ENCODE assay signal across 11 mouse cellular contexts in genomic region chr12:70544850-70545510, GRCm38 (mm10).
A peak's percentile ranks its signal among the peaks of the same experiment; 100 is the strongest.
DNase-seq lines count a peak whose midpoint lies in the region; ATAC-seq and TF ChIP-seq lines count a peak whose summit lies in the region.
"Had no signal": no experiment of that assay in that cellular context is flagged by ENCODE, and none has a peak within 500 bp of the region (broad histone marks: within the 10 kb centered on the region; RNA-seq: fewer than 3 reads in every experiment).

No protein-coding gene starts in this region.

- no peaks in the 10 kb centered on the region for H3K27me3 ChIP-seq in embryonic facial prominence, embryonic 14.5 days (replicated peaks; ENCODE audit: control insufficient read depth, insufficient read depth, low read length)
- no peaks in the 10 kb centered on the region for H3K27me3 ChIP-seq in kidney, adult 2 months (replicated peaks; ENCODE audit: control insufficient read depth, insufficient read depth, low read length)
- H3K27me3 ChIP-seq in intestine, embryonic 16.5 days (replicated peaks; ENCODE audit: control insufficient read depth, insufficient read depth, low read length), result no peaks in the 10 kb centered on the region

- H3K27ac ChIP-seq in embryonic facial prominence, embryonic 14.5 days (replicated peaks; ENCODE audit: low read depth, low read length), result peak overlapping the region; percentile 76
- no peak overlapping the region for H3K27ac ChIP-seq in kidney, adult 2 months (ENCODE audit: insufficient read depth, low read depth, low read length)
- no peak overlapping the region for H3K27ac ChIP-seq in intestine, embryonic 16.5 days (ENCODE audit: low read length)
- H3K27ac ChIP-seq: forebrain, embryonic 10.5 days had no signal

- no peak overlapping the region for H3K9ac ChIP-seq in embryonic facial prominence, embryonic 14.5 days (ENCODE audit: low read depth, low read length)
- H3K9ac ChIP-seq in intestine, embryonic 16.5 days (ENCODE audit: low read depth, low read length), result no peak overlapping the region

- peak; percentile 48 for DNase-seq in ovary, postnatal 36 days (ENCODE audit: low spot score)
- no peak for DNase-seq in ovary, postnatal 10 days (ENCODE audit: low spot score)
- peak; percentile 89 for DNase-seq in embryonic facial prominence, embryonic 14.5 days (ENCODE audit: low spot score)
- DNase-seq in left cerebral cortex, postnatal 14 days (ENCODE audit: low spot score in 2 of 2), result peak; percentile 27 to 52
- DNase-seq in telencephalon, adult 2 months (ENCODE audit: low read depth, low spot score), result peak; percentile 64
- DNase-seq in kidney, adult 2 months, result no peak
- no peak for DNase-seq in liver
- DNase-seq: kidney, postnatal 14 days; thymus, postnatal 36 days had no signal

- peak; percentile 78 for ATAC-seq in embryonic facial prominence, embryonic 14.5 days (ENCODE audit: low read depth)
- no peak for ATAC-seq in intestine, embryonic 16.5 days

- 41% methylated on average over 7 of the region's 7 CpGs for WGBS in embryonic facial prominence, embryonic 14.5 days
- WGBS in kidney, adult 2 months, result 64% methylated on average over 7 of the region's 7 CpGs
- WGBS in intestine, embryonic 16.5 days, result 52% methylated on average over 7 of the region's 7 CpGs

- no peak for TF ChIP-seq CTCF in kidney, adult 2 months (conservative IDR thresholded peaks at IDR 0.05; ENCODE audit: insufficient read depth, insufficient read length, low read depth, low read length)

- H3K36me3 ChIP-seq in embryonic facial prominence, embryonic 14.5 days (ENCODE audit: control insufficient read depth, insufficient read depth, low read length), result no peaks in the 10 kb centered on the region
- no peaks in the 10 kb centered on the region for H3K36me3 ChIP-seq in kidney, adult 2 months (ENCODE audit: control insufficient read depth, insufficient read depth, low read length)
- no peaks in the 10 kb centered on the region for H3K36me3 ChIP-seq in intestine, embryonic 16.5 days (ENCODE audit: control insufficient read depth, insufficient read depth, low read length)
- H3K36me3 ChIP-seq: forebrain, embryonic 10.5 days had no signal

- peaks cover 24% of the 10 kb centered on the region for H3K4me1 ChIP-seq in embryonic facial prominence, embryonic 14.5 days (ENCODE audit: control insufficient read depth, insufficient read depth, low read length)
- no peaks in the 10 kb centered on the region for H3K4me1 ChIP-seq in kidney, adult 2 months (ENCODE audit: control insufficient read depth, insufficient read depth, low read length)
- H3K4me1 ChIP-seq in intestine, embryonic 16.5 days (ENCODE audit: control insufficient read depth, insufficient read depth, low read length), result no peaks in the 10 kb centered on the region; the same call in 1 of the 2 replicates

- H3K9me3 ChIP-seq in embryonic facial prominence, embryonic 14.5 days (ENCODE audit: control insufficient read depth, low read length), result no peaks in the 10 kb centered on the region
- no peaks in the 10 kb centered on the region for H3K9me3 ChIP-seq in intestine, embryonic 16.5 days (ENCODE audit: control insufficient read depth, low read length)
- H3K9me3 ChIP-seq: forebrain, embryonic 10.5 days had no signal

- intact Hi-C loops in left cerebral cortex, postnatal 14 days (cut with DNase I), result no loop called here

- TF ChIP-seq POLR2A in kidney, adult 2 months (IDR thresholded peaks at IDR 0.05; ENCODE audit: low read depth, low read length), result no peak

- no peak overlapping the region for H3K4me2 ChIP-seq in embryonic facial prominence, embryonic 14.5 days (ENCODE audit: low read depth, low read length)
- H3K4me2 ChIP-seq in intestine, embryonic 16.5 days (ENCODE audit: low read depth, low read length), result no peak overlapping the region

- no peak overlapping the region for H3K4me3 ChIP-seq in embryonic facial prominence, embryonic 14.5 days (ENCODE audit: low read depth, low read length)
- no peak overlapping the region for H3K4me3 ChIP-seq in kidney, adult 2 months (ENCODE audit: insufficient read depth, low read depth, low read length)
- H3K4me3 ChIP-seq in intestine, embryonic 16.5 days (ENCODE audit: low read length), result no peak overlapping the region
- H3K4me3 ChIP-seq: forebrain, embryonic 10.5 days had no signal

Comparison
In these comparisons a context has a peak if more than half of its experiments do, and no peak if none do; other contexts are left out.
1. DNase-seq: peak in ovary, postnatal 36 days (single experiment), embryonic facial prominence, embryonic 14.5 days (single experiment), left cerebral cortex, postnatal 14 days (2 of 2) and telencephalon, adult 2 months (single experiment); none in ovary, postnatal 10 days (single experiment), kidney, adult 2 months (single experiment) and liver (single experiment).